Mouse (Mus musculus) CH12.LX (cell line): ENCODE measurements around the gene Pgpep1l. TPM values are rescaled to one million over a fixed set of nuclear protein-coding genes. Genes with fewer than 3 reads are reported as not detected.

Experiments used
- DNase-seq: peaks from one replicate; pipeline ENCODE4 v3.0.0-alpha.2; 2013; ENCODE audit errors: extremely low read depth
- H3K27ac ChIP-seq: 2 replicates; pipeline ENCODE4 v1.5.1; 2012; ENCODE audit warnings: low read depth, mild to moderate bottlenecking, control low read depth, moderate library complexity; ENCODE audit not compliant: insufficient read depth
- H3K27me3 ChIP-seq: replicated peaks from 2 replicates; pipeline ENCODE3; 2012; ENCODE audit warnings: inconsistent platforms
- H3K36me3 ChIP-seq, 2 experiments: replicated peaks in 1 of 2; 2 replicates each; pipeline versions ENCODE3 to v1.6.1; 2012; ENCODE audit warnings: inconsistent platforms in 1 of 2, low read length in 1 of 2, mild to moderate bottlenecking in 1 of 2, mixed read lengths in 1 of 2, moderate library complexity in 1 of 2; ENCODE audit not compliant: control insufficient read depth in 1 of 2, insufficient read depth in 1 of 2
- H3K4me1 ChIP-seq, 2 experiments: 2 replicates each; pipeline ENCODE4 v1.6.1; 2012; ENCODE audit warnings: inconsistent platforms in 1 of 2, moderate library complexity in 1 of 2; ENCODE audit not compliant: insufficient read depth in 2 of 2, control insufficient read depth in 1 of 2
- H3K4me2 ChIP-seq: 2 replicates; pipeline ENCODE4 v1.6.1; 2012; ENCODE audit warnings: low read depth, mild to moderate bottlenecking, control low read depth; ENCODE audit not compliant: poor library complexity, insufficient read depth, severe bottlenecking
- H3K4me3 ChIP-seq, 3 experiments: fragments of 150-350 bp in 1 of 3; sonication (generic) in 1 of 3; replicated peaks in 1 of 3; 2 replicates each; pipeline versions ENCODE3 to v1.5.1; 2011 to 2012; ENCODE audit warnings: low read depth in 2 of 3, low read length in 2 of 3, mild to moderate bottlenecking in 2 of 3, moderate library complexity in 2 of 3, control low read depth in 1 of 3, improper control_type of control experiment in 1 of 3, inconsistent platforms in 1 of 3, mixed read lengths in 1 of 3; ENCODE audit not compliant: poor library complexity in 1 of 3
- H3K79me2 ChIP-seq: replicated peaks from 2 replicates; pipeline ENCODE4 v1.6.1; 2012; ENCODE audit warnings: mild to moderate bottlenecking, moderate library complexity; ENCODE audit not compliant: control insufficient read depth, poor library complexity, insufficient read depth, severe bottlenecking; ENCODE audit errors: extremely low read depth
- H3K9ac ChIP-seq: 2 replicates; pipeline ENCODE4 v1.6.1; 2012; ENCODE audit warnings: low read depth, mild to moderate bottlenecking, control low read depth, moderate library complexity; ENCODE audit not compliant: insufficient read depth
- H3K9me3 ChIP-seq: replicated peaks from 2 replicates; pipeline ENCODE3; 2012; ENCODE audit warnings: low read length, inconsistent platforms, mixed read lengths
- BHLHE40 ChIP-seq: IDR thresholded peaks from 2 replicates; pipeline ENCODE4 v1.6.1; 2011; ENCODE audit warnings: mild to moderate bottlenecking, low read depth, low read length, improper control_type of control experiment
- CHD1 ChIP-seq: IDR thresholded peaks from 2 replicates; pipeline ENCODE4 v1.6.1; 2012; ENCODE audit warnings: low read depth, low read length, improper control_type of control experiment, inconsistent platforms
- E2F4 ChIP-seq: IDR thresholded peaks from 2 replicates; pipeline ENCODE4 v1.6.1; 2011; ENCODE audit warnings: low read depth, low read length, improper control_type of control experiment; ENCODE audit not compliant: insufficient replicate concordance
- IRF4 ChIP-seq: IDR thresholded peaks from 2 replicates; pipeline ENCODE4 v1.6.1; 2014; ENCODE audit warnings: low read depth, mild to moderate bottlenecking, inconsistent platforms, low read length, improper control_type of control experiment
- JUND ChIP-seq: conservative IDR thresholded peaks from 2 replicates; pipeline ENCODE4 v1.6.1; 2011; ENCODE audit warnings: low read depth, low read length, improper control_type of control experiment
- KAT2A ChIP-seq: IDR thresholded peaks from 2 replicates; pipeline ENCODE4 v1.6.1; 2012; ENCODE audit warnings: low read length, improper control_type of control experiment, inconsistent platforms; ENCODE audit not compliant: insufficient replicate concordance
- MAX ChIP-seq: IDR thresholded peaks from 2 replicates; pipeline ENCODE4 v1.6.1; 2011; ENCODE audit warnings: low read length, improper control_type of control experiment
- MEF2A ChIP-seq: IDR thresholded peaks from 2 replicates; pipeline ENCODE4 v1.6.1; 2014; ENCODE audit warnings: low read depth, mild to moderate bottlenecking, inconsistent platforms, low read length, improper control_type of control experiment, borderline replicate concordance
- MXI1 ChIP-seq: IDR thresholded peaks from 2 replicates; pipeline ENCODE4 v1.6.1; 2011; ENCODE audit warnings: mild to moderate bottlenecking, low read depth, low read length, improper control_type of control experiment
- NELFE ChIP-seq: IDR thresholded peaks from 2 replicates; pipeline ENCODE4 v1.6.1; 2011; ENCODE audit warnings: low read depth, low read length, improper control_type of control experiment
- NRF1 ChIP-seq: IDR thresholded peaks from 2 replicates; pipeline ENCODE4 v1.6.1; 2014; ENCODE audit warnings: low read depth, mild to moderate bottlenecking, inconsistent platforms, low read length, improper control_type of control experiment, moderate library complexity
- PAX5 ChIP-seq: IDR thresholded peaks from 2 replicates; pipeline ENCODE4 v1.6.1; 2012; ENCODE audit warnings: low read length, inconsistent platforms, mixed read lengths
- POLR2A ChIP-seq: IDR thresholded peaks from 2 replicates; pipeline ENCODE4 v1.6.1; 2011; ENCODE audit warnings: low read depth, mild to moderate bottlenecking, improper control_type of control experiment, low read length
- POLR2AphosphoS2 ChIP-seq: IDR thresholded peaks from 2 replicates; pipeline ENCODE4 v1.6.1; 2011; ENCODE audit warnings: low read depth, low read length, improper control_type of control experiment
- RAD21 ChIP-seq: IDR thresholded peaks from 2 replicates; pipeline ENCODE4 v1.6.1; 2011; ENCODE audit warnings: low read depth, mild to moderate bottlenecking, low read length, improper control_type of control experiment, moderate library complexity
- SIN3A ChIP-seq: IDR thresholded peaks from 2 replicates; pipeline ENCODE4 v1.6.1; 2012; ENCODE audit warnings: low read length, improper control_type of control experiment, inconsistent platforms
- TBP ChIP-seq: conservative IDR thresholded peaks from 2 replicates; pipeline ENCODE4 v1.6.1; 2011; ENCODE audit warnings: low read depth, low read length, improper control_type of control experiment
- TCF12 ChIP-seq: IDR thresholded peaks from 2 replicates; pipeline ENCODE4 v1.6.1; 2014; ENCODE audit warnings: low read depth, mild to moderate bottlenecking, inconsistent platforms, low read length, improper control_type of control experiment
- UBTF ChIP-seq: IDR thresholded peaks from 2 replicates; pipeline ENCODE4 v1.6.1; 2012; ENCODE audit warnings: low read depth, mild to moderate bottlenecking, inconsistent platforms, low read length, improper control_type of control experiment, moderate library complexity
- USF1 ChIP-seq: IDR thresholded peaks from 2 replicates; pipeline ENCODE4 v1.6.1; 2014; ENCODE audit warnings: low read depth, mild to moderate bottlenecking, inconsistent platforms, low read length, improper control_type of control experiment
- USF2 ChIP-seq: conservative IDR thresholded peaks from 2 replicates; pipeline ENCODE4 v1.6.1; 2011; ENCODE audit warnings: low read depth, low read length, improper control_type of control experiment
- ZKSCAN1 ChIP-seq: IDR thresholded peaks from 2 replicates; pipeline ENCODE4 v1.6.1; 2012; ENCODE audit warnings: low read depth, inconsistent platforms, low read length, improper control_type of control experiment, borderline replicate concordance
- ZNF384 ChIP-seq: IDR thresholded peaks from 2 replicates; pipeline ENCODE4 v1.6.1; 2012; ENCODE audit warnings: low read depth, low read length, improper control_type of control experiment, inconsistent platforms
- dilution Hi-C: fragments of 300-500 bp; cut with MboI; formaldehyde crosslinking; loops from 2 replicates; pipeline ENCODE4 v1.14.3; 2020; ENCODE audit warnings: low sequenced_read_pairs; ENCODE audit not compliant: extremely low pct_unique_long_range_greater_than_20kb, extremely low pct_ligation_motif_present
- in situ Hi-C: fragments of 300-500 bp; cut with MboI; formaldehyde crosslinking; loops from 3 replicates; pipeline ENCODE4 v1.14.3; 2019; ENCODE audit warnings: low sequenced_read_pairs, low pct_ligation_motif_present, low pct_unique_long_range_greater_than_20kb, mixed read lengths
- polyA plus RNA-seq: library from polyadenylated mRNA; unstranded; fragments of >175 nt; gene quantifications from 2 replicates; pipeline ENCODE4 v1.2.1, GENCODE M21; 2012; ENCODE audit warnings: low read depth; ENCODE audit not compliant: insufficient read length
- total RNA-seq, 2 experiments: library from RNA; depleted of rRNA; stranded (reverse); fragments of 300-350 nt in 1 of 2; fragments of >200 nt in 1 of 2; gene quantifications; 2 replicates each; pipeline ENCODE4 v1.2.3; 2012 to 2014

Pgpep1l gene
- total and polyA plus RNA-seq, 3 experiments, result not detected

- TF ChIP-seq E2F4, result no peak
- no peak for TF ChIP-seq ZNF384
- TF ChIP-seq ZKSCAN1, result no peak
- no peak for TF ChIP-seq PAX5
- TF ChIP-seq USF2, result no peak
- Histone ChIP-seq H3K27me3 (no peaks in the 10 kb centered on the region), H3K36me3 (peaks cover 19 to 64% of the 10 kb centered on the region in 2 experiments), H3K4me3 (no peak overlapping the region), H3K79me2 (peaks cover 55% of the 10 kb centered on the region), H3K4me1 (peaks cover 9 to 63% of the 10 kb centered on the region in 2 experiments), H3K4me2 (no peak overlapping the region), H3K27ac (no peak overlapping the region), H3K9ac (no peak overlapping the region), H3K9me3 (peaks cover 4% of the 10 kb centered on the region)
- in situ Hi-C loops, result no loop called here
- dilution Hi-C loops, result no loop called here
- no peak for DNase-seq
These were observed 30.2 kb upstream of the Pgpep1l start for GRCm38 (mm10) chr7:68293997-68294789.

GRCm38 (mm10) chr7:68291603-68292002 is 27.6 kb upstream of the Pgpep1l start:
- TF ChIP-seq RAD21, result no peak
- TF ChIP-seq CHD1, result no peak
- TF ChIP-seq SIN3A, result no peak
- TF ChIP-seq BHLHE40, result no peak
- TF ChIP-seq POLR2AphosphoS2, result no peak
- no peak for TF ChIP-seq POLR2A
- no peak for TF ChIP-seq NELFE
- no peak for TF ChIP-seq E2F4
- no peak for TF ChIP-seq UBTF
- no peak for TF ChIP-seq MEF2A
- TF ChIP-seq USF1, result no peak
- no peak for TF ChIP-seq NRF1
- no peak for TF ChIP-seq ZNF384
- TF ChIP-seq KAT2A, result no peak
- no peak for TF ChIP-seq MXI1
- no peak for TF ChIP-seq IRF4
- no peak for TF ChIP-seq MAX
- no peak for TF ChIP-seq JUND
- TF ChIP-seq TCF12, result no peak
- TF ChIP-seq TBP, result no peak
- TF ChIP-seq, all 38 proteins: peak for 0
- no peak overlapping the region for H3K27ac ChIP-seq
- DNase-seq, result no peak

More at GRCm38 (mm10) chr7:68291603-68292002, 27.6 kb upstream of the Pgpep1l start:
- peaks cover 54% of the 10 kb centered on the region for H3K79me2 ChIP-seq
- H3K4me2 ChIP-seq, result no peak overlapping the region
- no peak overlapping the region for H3K9ac ChIP-seq
- peaks cover 1% of the 10 kb centered on the region for H3K9me3 ChIP-seq
- dilution Hi-C loops, result no loop called here
- H3K36me3 ChIP-seq, result peaks cover 15 to 44% of the 10 kb centered on the region in 2 experiments
- no peaks in the 10 kb centered on the region for H3K27me3 ChIP-seq
- in situ Hi-C loops, result no loop called here
- no peak overlapping the region for H3K4me3 ChIP-seq
- peaks cover 14 to 64% of the 10 kb centered on the region in 2 experiments for H3K4me1 ChIP-seq
